Mouse (Mus musculus) fat pad, adult 2 months (tissue): ENCODE measurements around the gene Utrn.

Source experiments
- DNase-seq: peaks from one replicate; pipeline ENCODE4 v3.0.0-alpha.2; 2011; ENCODE audit warnings: low read depth, low spot score; ENCODE audit errors: extremely low read depth

The Utrn gene

DNA sequence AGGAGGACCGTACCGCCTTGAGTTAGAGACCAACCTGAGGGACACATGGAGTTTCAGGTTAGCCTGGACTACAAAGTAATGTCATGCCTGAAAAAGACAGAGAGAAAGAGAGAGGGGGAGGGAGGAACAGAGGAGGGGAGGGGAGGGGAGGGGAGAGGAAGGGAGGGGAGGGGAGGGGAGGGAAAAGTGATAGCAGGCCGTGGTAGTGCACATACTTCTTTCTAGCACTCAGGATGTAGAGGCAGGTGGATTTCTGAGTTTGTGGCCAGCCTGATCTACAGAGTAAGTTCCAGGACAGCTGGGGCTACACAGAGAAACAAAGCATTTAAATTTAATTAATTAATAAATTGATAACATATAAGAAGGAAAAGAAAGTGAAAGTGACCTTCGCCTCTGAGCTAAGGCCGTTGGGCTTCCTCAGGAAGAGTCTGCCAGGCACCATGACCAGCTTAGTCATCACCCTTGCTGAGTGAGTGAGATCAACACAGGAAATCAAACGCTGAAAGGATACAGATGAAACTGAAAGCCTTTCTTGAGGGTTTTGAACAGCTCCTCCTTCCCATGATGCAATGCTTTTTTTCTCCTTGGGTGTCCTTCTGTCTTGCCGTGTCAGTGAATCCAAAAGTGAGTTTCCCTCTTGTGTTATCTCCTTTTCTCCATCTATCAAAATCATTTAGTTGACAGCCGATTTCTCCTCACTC lies 5.6 kb upstream of the Utrn start:
- DNase-seq = no peak

- no peak for DNase-seq
These were observed 681 bp upstream of the Utrn start for GRCm38 (mm10) chr10:12869846-12870245.

GRCm38 (mm10) chr10:12868189-12869028 lies 756 bp downstream of the Utrn start:
- no peak for DNase-seq

- peak; percentile 77 for DNase-seq
These were observed 1.4 kb downstream of the Utrn start for GRCm38 (mm10) chr10:12867733-12868188.

DNA sequence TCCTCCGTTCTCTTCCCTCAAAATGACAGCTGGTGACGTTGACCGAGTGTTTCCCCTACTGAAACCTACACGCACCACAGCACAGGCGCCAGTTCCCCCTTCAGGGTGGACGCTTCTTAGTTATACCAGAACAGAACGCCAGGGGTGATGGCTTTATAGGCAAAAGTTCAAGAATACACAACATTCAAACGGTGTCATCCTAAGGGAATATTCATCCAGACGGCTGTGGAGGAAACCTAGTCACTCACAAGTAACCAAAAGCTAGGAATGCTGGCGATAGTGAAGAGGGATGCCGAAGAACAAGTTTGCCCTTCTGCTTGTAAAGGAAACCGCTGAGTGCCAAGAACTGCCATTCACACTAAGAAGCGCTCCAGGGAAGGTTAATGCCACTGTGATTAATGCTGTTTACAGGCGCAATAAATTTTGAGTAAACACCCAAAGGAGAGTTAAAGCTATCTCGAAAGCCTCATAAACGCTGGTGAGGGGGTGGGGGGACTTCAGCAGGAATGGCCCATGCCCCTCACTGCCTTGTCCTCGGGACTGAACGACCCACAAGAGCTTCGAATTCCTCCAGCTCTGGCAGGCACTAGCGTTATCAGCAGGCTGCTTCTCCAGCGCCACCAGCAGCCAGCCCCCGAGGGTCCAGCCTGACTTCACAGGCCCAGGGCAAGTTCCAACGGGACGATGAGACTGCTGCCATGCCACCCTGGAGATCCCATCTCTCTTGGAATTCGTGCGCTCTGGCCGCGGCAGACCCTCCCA lies 2.0 kb downstream of the Utrn start:
- DNase-seq = no peak

DNA sequence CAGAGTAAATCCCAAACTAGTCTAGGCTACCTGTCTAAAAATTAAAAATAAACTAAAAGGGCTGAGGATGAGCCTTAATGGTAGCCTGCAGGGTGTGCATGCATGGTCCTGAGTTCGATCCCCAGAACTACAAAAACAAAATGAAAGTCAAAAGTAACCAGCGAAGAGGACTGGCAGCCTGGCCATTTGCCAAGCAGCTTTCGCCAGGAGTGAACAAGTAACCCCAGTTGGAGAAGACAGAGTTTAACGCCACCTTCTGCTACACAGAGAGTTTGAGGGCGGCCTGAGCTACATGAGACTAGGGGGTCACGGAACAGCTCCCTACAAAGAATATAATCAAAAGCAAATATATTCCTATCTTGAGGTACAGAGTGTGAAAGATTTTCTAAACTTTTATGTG lies 4.0 kb downstream of the Utrn start:
- no peak for DNase-seq

GRCm38 (mm10) chr10:12863581-12863980 lies 5.6 kb downstream of the Utrn start:
- no peak for DNase-seq

DNA sequence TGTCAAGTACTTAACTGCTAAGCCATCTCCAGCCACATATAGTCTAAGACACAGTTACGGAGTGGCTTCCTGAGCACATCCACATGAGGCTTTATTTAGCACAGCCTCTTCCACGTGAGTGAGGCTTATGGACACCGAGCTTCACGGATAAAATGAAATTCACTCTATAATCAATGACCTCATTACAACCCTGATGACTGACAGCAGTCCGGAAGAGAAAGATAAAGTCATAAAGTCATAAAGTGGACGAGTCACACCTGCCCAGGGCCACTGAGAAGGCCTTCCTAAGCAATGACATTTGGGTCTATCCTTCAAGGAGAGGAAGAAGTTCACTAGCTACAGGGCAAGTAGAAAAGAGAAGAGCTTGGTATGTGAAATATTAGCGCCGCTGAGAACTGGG lies 7.1 kb downstream of the Utrn start:
- no peak for DNase-seq

- no peak for DNase-seq
These were observed 7.8 kb downstream of the Utrn start for GRCm38 (mm10) chr10:12861381-12861780.

DNA sequence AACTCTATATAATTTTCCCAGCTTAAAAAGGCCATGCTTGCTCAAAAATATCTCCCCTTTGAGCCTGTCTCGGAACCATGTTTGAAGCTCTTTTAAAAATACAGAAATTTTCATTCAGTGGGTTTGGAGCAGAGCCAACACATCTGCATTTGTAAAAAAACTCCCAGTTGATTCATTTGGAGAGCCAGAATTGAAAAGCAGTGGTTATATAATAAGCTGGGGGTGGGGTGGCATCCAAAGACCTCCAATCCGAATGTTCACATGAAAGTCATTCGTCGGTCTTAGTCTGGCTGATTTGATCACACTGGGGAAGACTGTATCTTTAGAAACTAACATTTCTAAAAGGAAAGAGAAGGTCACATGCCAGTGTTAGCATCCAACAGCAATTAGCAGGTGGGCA lies 8.4 kb downstream of the Utrn start:
- DNase-seq = no peak

GRCm38 (mm10) chr10:12860331-12860730 lies 8.8 kb downstream of the Utrn start:
- no peak for DNase-seq

- DNase-seq = no peak
These were observed 11.1 kb downstream of the Utrn start for GRCm38 (mm10) chr10:12858017-12858416.

- no peak for DNase-seq
These were observed 14.9 kb downstream of the Utrn start for GRCm38 (mm10) chr10:12854298-12854697.

- no peak for DNase-seq
These were observed 15.4 kb downstream of the Utrn start for GRCm38 (mm10) chr10:12853776-12854175.

GRCm38 (mm10) chr10:12853196-12853620 lies 16.0 kb downstream of the Utrn start:
- no peak for DNase-seq

DNA sequence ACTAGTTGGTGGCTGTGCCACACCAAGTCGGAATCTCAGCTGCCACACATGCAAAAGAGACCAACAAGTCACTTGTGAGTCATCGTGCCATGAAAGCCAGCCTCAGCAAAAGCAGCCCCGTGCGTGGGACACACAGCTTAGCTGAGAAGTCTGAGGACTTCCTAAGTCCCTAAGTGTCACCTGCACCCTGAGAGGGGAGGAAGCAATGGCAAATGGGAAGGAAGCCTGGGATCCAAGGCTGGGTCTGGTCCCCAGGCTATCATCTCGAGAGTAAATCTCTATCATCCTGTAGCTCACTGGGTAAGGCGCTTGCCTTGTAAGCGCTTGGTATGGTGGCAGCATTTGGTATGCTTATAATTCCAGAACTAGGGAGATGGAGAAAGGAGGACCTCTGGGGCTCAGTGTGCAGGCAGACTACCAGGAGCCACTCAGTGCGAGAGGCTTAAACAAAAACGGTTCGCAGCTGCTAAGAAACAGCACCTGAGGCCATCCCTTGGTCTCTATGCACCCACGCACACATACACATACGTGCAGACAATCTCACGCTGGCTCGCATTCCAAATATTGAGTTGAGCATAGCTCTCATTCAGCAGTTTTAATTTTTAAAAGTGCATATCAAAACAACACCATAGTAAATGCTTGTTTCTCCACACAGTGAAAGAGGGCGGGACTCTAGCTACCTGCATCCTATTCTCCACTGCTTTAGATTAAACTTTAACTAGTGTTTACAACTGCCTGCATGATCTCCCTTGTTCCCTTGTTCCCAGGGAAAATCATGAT lies 16.6 kb downstream of the Utrn start:
- DNase-seq = no peak

GRCm38 (mm10) chr10:12850781-12851471 lies 18.2 kb downstream of the Utrn start:
- DNase-seq = no peak

DNA sequence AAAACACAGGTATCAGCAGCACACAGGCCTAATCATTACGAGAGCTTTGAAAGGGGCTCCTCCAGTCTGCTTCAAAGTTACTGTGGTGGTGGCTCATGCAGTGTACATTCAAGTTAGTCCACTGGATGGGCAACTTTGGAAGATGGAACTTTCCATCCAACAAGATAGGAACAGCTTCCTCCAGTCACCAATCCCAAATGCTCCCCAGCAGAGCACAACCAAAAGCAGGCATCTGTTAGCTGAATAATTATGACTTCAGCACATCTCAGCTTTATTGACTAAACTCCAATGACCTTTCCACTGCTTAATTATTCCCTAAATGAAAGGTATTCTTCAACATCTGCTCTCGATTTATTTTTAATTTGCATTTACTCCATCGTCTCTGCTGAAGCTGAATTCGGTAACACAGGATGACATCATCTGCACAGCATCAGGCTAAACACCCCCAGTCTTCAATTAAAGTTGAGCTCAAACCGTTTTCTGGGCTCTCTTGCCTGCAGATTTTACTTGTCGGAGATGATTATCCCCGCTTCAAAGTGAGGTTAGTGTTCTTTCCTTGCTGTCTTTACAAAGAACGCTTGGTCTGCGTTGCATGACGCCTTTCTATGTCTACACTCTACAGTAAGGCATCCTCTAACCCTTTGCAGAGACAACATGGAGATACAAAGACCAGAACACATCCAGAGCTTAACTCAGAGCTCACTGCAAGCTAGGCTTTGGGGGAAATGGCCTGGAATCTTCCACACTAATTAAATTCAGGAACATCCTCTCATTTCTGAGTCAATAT lies 20.6 kb downstream of the Utrn start:
- DNase-seq = no peak

DNA sequence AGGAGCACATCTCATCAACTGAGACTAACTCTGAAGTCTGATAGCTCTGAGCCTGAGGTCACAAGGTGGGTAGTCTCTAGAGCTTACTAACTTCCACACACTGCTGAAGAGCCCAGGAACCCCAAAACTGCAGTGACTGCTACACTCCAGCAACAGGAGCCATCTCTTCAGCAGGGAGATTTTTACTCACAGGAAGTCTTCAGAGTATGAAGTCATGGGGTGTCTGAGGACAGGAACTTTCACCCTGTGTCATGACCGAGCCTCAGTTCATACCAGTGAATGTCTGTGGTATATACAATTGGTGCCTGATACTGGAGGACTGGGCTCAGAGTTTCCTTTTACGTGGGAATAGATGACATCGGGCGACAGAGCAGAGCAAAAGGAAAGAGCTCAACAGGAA lies 26.6 kb downstream of the Utrn start:
- DNase-seq = no peak
